Mouse (Mus musculus): Measurements from ENCODE around the gene Togaram2. TPM values are rescaled to one million over a fixed set of nuclear protein-coding genes. Genes with fewer than 3 reads are reported as not detected.
"Not testable (repeated sequence)": the region's sequence is repeated elsewhere in the genome, so short reads cannot be mapped to it uniquely, and the experiment has no call there.

Togaram2 gene
- total RNA-seq (2015; ENCODE audit: low replicate concordance): not detected in 2 replicates
- total RNA-seq (2017; ENCODE audit: low replicate concordance): not detected in 2 replicates

- 0 out of 2 replicates have a peak, but pooled peaks have one; percentile 45 for ATAC-seq (replicated peaks; ENCODE audit: low FRiP score, poor library complexity, severe bottlenecking)
Measured at GRCm38 (mm10) chr17:71673092-71673491, at the start of gene Togaram2. Gene Togaram2, plus strand, starts transcription at chr17:71673261.

DNA sequence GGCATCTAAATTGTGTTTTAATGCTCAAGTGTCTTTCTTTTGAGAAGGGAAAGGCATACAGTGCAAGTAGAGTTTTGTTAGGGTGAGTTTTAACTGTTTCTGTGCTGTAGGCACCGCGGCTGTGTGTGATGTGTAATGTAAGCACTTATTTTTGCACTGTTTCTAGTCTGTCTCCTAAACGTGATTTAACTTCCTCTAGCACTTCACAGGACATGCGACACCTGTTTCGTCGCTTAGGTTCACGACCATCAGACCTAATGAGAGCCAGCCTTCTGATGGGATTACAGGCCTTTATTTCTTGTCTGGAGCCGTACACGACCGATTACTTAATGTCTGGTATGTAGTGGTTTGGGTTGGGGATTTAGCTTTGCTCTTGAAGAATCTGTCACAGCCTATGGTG, 41.3 kb upstream of the Togaram2 start:
- no peak for ATAC-seq (replicated peaks; ENCODE audit: low FRiP score, poor library complexity, severe bottlenecking)

DNA sequence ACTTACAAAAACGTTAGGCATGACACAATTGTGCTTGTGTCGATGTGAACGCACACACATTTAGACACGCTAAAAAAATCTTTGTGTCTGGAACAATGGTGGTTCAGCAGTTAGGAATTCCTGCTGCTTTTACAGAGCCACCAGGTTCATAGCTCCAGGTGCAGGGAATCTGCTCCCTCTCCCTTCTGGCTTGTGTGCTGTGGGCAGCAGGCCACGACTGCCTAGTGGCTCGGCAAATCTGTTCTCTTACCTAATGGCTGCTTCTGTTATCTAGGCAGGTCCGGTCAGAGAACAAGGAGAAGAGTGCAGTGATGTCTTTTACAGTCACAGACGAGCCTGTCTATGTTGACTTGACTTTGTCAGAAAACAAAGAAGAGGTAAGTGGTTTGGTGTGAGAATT, 39.7 kb upstream of the Togaram2 start:
- ATAC-seq (replicated peaks; ENCODE audit: low FRiP score, poor library complexity, severe bottlenecking): no peak

DNA sequence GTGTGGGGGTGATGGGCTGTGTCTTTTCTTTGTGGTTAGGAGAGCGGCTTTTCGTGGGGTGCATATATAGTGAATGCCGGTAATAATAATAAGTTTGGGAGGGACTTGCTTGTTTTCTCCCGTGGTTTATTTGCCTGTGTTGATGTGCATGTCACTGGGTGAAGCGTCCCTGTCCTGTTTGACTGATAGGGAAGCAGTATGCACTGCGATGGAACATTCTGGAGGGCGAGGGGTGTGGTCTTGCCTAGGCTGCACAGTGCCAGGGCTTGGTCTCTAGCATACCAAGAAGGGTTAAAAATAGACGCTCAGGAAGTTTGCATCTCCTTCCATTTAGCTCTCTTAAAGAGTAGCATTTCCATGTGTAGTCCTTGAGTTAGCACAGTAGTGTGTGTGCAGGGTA, 36.3 kb upstream of the Togaram2 start:
- no peak for ATAC-seq (replicated peaks; ENCODE audit: low FRiP score, poor library complexity, severe bottlenecking)

GRCm38 (mm10) chr17:71637750-71638265, 35.3 kb upstream of the Togaram2 start:
- ATAC-seq (replicated peaks; ENCODE audit: low FRiP score, poor library complexity, severe bottlenecking): no peak

DNA sequence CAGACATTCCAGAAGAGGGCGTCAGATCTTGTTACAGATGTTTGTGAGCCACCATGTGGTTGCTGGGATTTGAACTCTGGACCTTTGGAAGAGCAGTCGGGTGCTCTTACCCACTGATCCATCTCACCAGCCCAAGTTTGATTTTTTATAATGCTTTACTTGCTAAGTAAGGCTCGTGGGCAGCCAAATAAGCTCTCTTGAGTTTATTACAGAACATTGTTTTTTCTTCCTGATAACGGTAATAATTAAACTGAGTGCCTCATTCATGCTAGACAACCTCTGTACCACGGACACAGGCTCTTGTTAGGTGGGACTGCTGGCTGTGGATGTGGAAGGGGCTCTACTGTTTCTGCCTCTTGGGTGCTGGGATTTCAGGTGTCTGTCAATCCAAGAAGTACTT, 34.0 kb upstream of the Togaram2 start:
- ATAC-seq (replicated peaks; ENCODE audit: low FRiP score, poor library complexity, severe bottlenecking): not testable (repeated sequence)

DNA sequence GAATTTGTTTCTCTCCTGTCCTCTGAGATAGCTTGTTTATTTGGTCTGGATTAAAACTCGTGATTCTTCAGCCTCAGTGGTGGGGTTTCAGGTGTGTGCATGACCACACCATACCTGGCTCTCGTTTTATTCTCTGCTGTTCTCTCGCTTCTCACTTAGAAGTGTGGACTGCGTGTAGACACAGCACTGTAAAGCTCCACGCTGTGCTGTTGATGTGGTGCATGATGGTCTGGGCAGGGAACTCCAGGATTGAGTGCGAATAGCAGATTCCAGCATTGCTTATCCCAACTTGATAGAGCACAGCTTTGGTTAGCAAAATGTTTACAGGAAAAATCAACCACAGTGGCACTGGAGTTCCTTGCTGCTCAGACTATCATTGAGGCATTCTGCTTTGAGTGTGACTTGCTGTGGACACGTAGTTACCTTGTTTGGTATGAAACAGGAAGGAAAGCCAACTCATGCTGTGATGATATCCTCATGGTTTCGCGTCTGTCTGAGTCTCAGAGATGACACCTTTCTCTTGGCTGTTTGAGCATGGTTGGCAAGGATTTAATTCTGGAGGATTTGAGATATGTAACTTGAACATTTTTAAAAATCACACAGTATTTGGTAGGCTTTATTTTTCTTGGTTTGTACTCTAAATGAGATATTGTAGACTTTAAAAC, 32.5 kb upstream of the Togaram2 start:
- no peak for ATAC-seq (replicated peaks; ENCODE audit: low FRiP score, poor library complexity, severe bottlenecking)

- ATAC-seq (replicated peaks; ENCODE audit: low FRiP score, poor library complexity, severe bottlenecking): no peak
Measured at GRCm38 (mm10) chr17:71642190-71642589, 30.9 kb upstream of the Togaram2 start.

GRCm38 (mm10) chr17:71650011-71650410, 23.1 kb upstream of the Togaram2 start:
- ATAC-seq (replicated peaks; ENCODE audit: low FRiP score, poor library complexity, severe bottlenecking): no peak

DNA sequence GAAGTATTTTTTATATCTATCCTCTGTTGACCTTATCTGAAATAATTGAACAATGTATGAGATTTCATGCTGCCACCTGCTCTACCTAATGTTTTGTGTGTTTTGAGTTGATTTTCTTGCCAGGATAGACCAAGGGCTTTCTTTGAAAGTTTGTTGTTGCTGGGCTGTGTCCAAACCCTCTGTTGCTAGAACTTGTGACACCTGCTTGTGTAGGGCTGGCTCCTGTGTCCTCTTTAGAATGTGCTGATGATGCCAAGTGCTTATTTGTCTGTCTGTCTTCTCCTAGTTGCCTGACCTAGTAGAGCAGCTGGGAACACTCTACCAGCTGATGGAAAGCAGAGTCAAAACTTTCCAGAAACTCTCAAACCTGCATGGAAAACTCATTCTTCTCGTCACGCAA, 20.6 kb upstream of the Togaram2 start:
- ATAC-seq (replicated peaks; ENCODE audit: low FRiP score, poor library complexity, severe bottlenecking): no peak

DNA sequence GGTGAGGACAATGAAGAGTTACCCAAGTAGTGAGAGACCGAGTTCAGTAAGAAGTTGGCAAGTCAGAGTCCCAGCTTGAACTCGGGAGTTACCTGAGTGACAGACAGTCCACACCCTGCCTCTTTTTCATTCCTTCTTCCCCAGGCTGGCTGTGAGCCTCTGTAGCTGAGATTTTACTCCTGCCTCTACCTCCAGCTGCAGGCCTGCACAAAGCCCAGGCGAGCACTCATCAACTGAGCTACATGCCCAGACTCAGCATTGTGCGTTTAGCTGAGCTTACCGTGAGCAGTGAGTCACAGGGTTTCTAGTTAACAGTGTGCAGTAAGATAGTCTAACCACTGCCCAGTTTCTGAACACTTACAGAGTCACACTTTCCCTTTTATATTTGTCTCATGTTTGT, 20.1 kb upstream of the Togaram2 start:
- ATAC-seq (replicated peaks; ENCODE audit: low FRiP score, poor library complexity, severe bottlenecking): no peak

- ATAC-seq (replicated peaks; ENCODE audit: low FRiP score, poor library complexity, severe bottlenecking): no peak
Measured at GRCm38 (mm10) chr17:71657521-71657920, 15.5 kb upstream of the Togaram2 start.

DNA sequence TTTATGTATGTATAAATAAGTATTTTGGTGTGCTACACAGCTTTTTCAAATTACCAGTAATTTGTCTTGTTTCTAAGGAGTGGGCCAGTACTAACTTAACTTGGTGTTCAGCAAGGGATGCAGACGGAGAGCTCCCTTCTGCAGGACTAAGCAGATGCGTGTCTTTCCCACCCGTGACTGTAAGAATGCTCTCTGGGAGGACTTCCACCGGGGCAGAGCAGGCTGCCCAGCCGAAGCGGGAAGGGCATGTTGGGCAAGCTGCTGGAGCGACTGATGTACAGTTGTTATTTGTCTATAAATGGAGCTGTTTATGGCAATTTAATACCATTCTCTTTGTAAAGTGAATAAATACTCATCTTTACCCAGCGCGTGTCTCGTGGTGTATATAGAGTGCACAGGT, 14.4 kb upstream of the Togaram2 start:
- no peak for ATAC-seq (replicated peaks; ENCODE audit: low FRiP score, poor library complexity, severe bottlenecking)

DNA sequence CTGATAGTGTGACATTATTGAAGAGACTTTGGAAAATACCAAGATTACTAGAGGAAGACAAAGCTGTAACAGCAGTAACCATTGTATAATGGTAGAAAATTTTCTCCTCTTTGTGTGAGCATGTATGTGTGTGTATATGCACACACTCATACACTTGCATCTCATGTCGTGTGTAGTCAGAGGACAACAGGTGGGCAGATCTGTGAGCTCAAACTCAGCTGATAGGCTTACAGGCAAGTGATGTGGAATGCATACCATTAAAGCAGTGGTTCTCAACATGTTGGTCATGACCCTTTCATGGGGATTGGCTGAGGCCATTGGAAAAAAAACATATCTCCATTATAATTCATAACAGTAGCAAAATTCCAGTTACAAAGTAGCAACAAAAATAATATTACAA, 12.7 kb upstream of the Togaram2 start:
- ATAC-seq (replicated peaks; ENCODE audit: low FRiP score, poor library complexity, severe bottlenecking): no peak

- no peak for ATAC-seq (replicated peaks; ENCODE audit: low FRiP score, poor library complexity, severe bottlenecking)
Measured at GRCm38 (mm10) chr17:71662751-71663250, 10.3 kb upstream of the Togaram2 start.

- no peak for ATAC-seq (replicated peaks; ENCODE audit: low FRiP score, poor library complexity, severe bottlenecking)
Measured at GRCm38 (mm10) chr17:71663491-71663890, 9.6 kb upstream of the Togaram2 start.

GRCm38 (mm10) chr17:71664172-71664571, 8.9 kb upstream of the Togaram2 start:
- ATAC-seq (replicated peaks; ENCODE audit: low FRiP score, poor library complexity, severe bottlenecking): no peak

GRCm38 (mm10) chr17:71665201-71665600, 7.9 kb upstream of the Togaram2 start:
- no peak for ATAC-seq (replicated peaks; ENCODE audit: low FRiP score, poor library complexity, severe bottlenecking)

- ATAC-seq (replicated peaks; ENCODE audit: low FRiP score, poor library complexity, severe bottlenecking): no peak
Measured at GRCm38 (mm10) chr17:71669511-71669910, 3.5 kb upstream of the Togaram2 start.

DNA sequence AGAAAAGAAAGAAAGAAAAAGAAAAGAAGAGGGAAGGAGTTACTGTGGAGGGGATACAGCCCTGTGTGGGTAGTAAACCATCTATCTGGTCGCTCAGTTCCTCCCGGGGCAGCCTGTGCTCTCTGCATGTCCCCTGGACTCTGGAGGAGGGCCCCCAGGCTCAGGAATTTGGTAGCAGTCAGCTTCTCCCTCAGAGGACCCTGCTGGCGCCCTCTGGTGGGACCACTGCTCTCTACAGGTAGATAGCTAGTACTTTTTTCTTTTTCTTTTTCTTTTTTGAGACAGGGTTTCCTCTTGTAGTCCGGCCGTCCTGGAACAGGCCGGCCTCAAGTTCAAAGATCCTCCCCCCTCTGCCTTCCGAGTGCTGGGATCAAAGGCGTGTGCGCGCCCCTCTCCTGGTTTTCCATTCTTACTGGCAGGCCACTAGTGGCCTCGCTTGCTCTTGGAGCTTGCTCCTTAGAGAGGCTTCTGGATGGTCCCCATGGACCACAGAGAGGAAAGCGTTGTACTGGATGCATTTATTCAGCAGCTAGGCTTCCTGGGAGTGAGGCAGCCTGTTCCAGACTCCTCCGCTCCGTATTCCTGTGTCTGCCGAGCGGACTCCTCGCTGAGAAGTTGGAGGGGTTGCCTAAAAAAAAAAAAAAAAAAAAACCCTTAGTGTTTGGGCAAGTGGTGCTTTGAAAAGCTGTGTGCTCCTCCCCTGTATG, 1.1 kb upstream of the Togaram2 start:
- no peak for ATAC-seq (replicated peaks; ENCODE audit: low FRiP score, poor library complexity, severe bottlenecking)

DNA sequence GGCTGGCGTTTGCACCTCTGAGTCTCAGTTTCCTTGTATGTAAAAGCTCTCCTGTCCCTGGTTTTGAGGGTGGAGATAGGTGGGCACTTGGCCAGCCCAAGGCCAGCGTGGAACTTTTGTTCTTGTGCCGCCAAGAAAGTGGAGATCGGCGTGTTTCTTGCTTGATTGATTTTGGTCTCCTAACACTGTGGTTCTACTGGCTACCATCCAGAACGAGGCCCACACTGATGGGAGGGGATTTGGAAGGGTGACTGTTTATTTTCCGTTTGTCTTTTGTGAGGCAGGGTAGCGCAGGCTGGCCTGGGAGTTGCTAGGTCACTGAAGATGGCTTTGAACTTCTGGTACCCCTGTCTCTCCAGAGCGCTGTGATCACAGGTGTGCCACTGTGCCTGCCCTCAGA, 875 bp downstream of the Togaram2 start:
- ATAC-seq (replicated peaks; ENCODE audit: low FRiP score, poor library complexity, severe bottlenecking): no peak

All from erythroblast, adult 5-6 weeks (primary cell).